ENCODE assay signal across 8 mouse cellular contexts in the genomic region with DNA sequence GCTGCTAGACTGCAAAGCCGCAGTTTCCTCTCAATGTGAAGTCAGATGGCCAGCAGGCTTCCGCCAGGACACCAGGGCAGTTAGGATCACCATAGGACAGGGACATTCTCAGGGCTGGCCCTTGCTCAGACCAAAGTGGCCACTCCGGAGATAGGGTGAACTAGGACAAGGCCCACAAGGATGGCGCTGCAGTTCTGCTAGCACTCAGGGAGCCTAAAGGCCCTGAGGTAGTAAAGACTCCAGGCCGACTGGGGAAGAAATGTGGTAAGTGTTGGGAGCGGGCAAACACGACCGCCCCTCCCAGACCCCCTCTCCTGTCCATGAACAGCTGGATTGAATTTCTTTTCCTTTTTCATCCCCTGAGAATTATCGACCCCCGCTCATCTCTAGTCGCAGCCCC.
DNase-seq lines count a peak whose midpoint lies in the region; ATAC-seq and TF ChIP-seq lines count a peak whose summit lies in the region.

No protein-coding gene starts in this region.

- H3K27me3 ChIP-seq in heart, embryonic 11.5 days (ENCODE audit: control insufficient read depth, insufficient read depth, low read length), result peaks cover 53% of the 10 kb centered on the region
- peaks cover 52% of the 10 kb centered on the region for H3K27me3 ChIP-seq in forebrain, embryonic 13.5 days
- H3K27me3 ChIP-seq in liver, embryonic 16.5 days (ENCODE audit: control insufficient read depth, insufficient read depth, low read depth, low read length), result peaks cover 25% of the 10 kb centered on the region

- no peak overlapping the region; the same call in 1 of the 2 replicates for H3K9ac ChIP-seq in heart, embryonic 11.5 days (ENCODE audit: low read depth, low read length)
- H3K9ac ChIP-seq in ES-E14 (ENCODE audit: insufficient read depth, low read depth, low read length, poor library complexity, severe bottlenecking), result peak overlapping the region; percentile 64
- H3K9ac ChIP-seq in forebrain, embryonic 13.5 days, result peak overlapping the region; percentile 73
- H3K9ac ChIP-seq in liver, embryonic 16.5 days (ENCODE audit: low read depth, low read length), result no peak overlapping the region

- no peaks in the 10 kb centered on the region for H3K4me1 ChIP-seq in heart, embryonic 11.5 days (ENCODE audit: control insufficient read depth, insufficient read depth, low read length)
- 0 out of 4 replicates have a peak, but pooled peaks cover 0 to 1% of the 10 kb centered on the region in 2 experiments for H3K4me1 ChIP-seq in ES-E14 (ENCODE audit: control insufficient read depth in 2 of 2, insufficient read depth in 2 of 2, low read length in 2 of 2, poor library complexity in 1 of 2)
- peaks cover 12% of the 10 kb centered on the region for H3K4me1 ChIP-seq in forebrain, embryonic 13.5 days
- no peaks in the 10 kb centered on the region for H3K4me1 ChIP-seq in liver, embryonic 16.5 days (ENCODE audit: control insufficient read depth, low read depth, low read length)

- WGBS in heart, embryonic 11.5 days (ENCODE audit: insufficient replicate concordance), result 11% methylated on average over 11 of the region's 11 CpGs
- 9% methylated on average over 11 of the region's 11 CpGs for WGBS in forebrain, embryonic 13.5 days
- 13% methylated on average over 11 of the region's 11 CpGs for WGBS in liver, embryonic 16.5 days (ENCODE audit: insufficient replicate concordance)

- no peak overlapping the region for H3K27ac ChIP-seq in heart, embryonic 11.5 days (ENCODE audit: low read depth, low read length)
- H3K27ac ChIP-seq in ES-E14 (ENCODE audit: insufficient read depth, low read depth, low read length, poor library complexity, severe bottlenecking), result no peak overlapping the region
- H3K27ac ChIP-seq in forebrain, embryonic 13.5 days, result no peak overlapping the region
- no peak overlapping the region for H3K27ac ChIP-seq in liver, embryonic 16.5 days (ENCODE audit: low read length)

- peak overlapping the region; percentile 88 for H3K4me2 ChIP-seq in heart, embryonic 11.5 days
- peak overlapping the region; percentile 84 for H3K4me2 ChIP-seq in forebrain, embryonic 13.5 days
- peak overlapping the region; percentile 60 for H3K4me2 ChIP-seq in liver, embryonic 16.5 days (ENCODE audit: low read depth, low read length)

- no peaks in the 10 kb centered on the region for H3K9me3 ChIP-seq in heart, embryonic 11.5 days (replicated peaks; ENCODE audit: control insufficient read depth, low read length)
- H3K9me3 ChIP-seq in ES-E14 (ENCODE audit: control insufficient read depth, insufficient read depth, low read depth, low read length), result no peaks in the 10 kb centered on the region
- H3K9me3 ChIP-seq in forebrain, embryonic 13.5 days (replicated peaks), result no peaks in the 10 kb centered on the region
- H3K9me3 ChIP-seq in liver, embryonic 16.5 days (replicated peaks; ENCODE audit: control insufficient read depth, low read length), result no peaks in the 10 kb centered on the region

- in situ Hi-C loops in ES-E14 (cut with MboI; ENCODE audit: low sequenced_read_pairs in 2 of 2, unreplicated experiment in 2 of 2), result no loop called here

- no peaks in the 10 kb centered on the region for H3K36me3 ChIP-seq in heart, embryonic 11.5 days (ENCODE audit: control insufficient read depth, insufficient read depth, low read length)
- no peaks in the 10 kb centered on the region for H3K36me3 ChIP-seq in ES-E14 (ENCODE audit: control insufficient read depth, insufficient read depth, low read length, poor library complexity, severe bottlenecking)
- H3K36me3 ChIP-seq in forebrain, embryonic 13.5 days (ENCODE audit: poor library complexity, severe bottlenecking), result no peaks in the 10 kb centered on the region
- no peaks in the 10 kb centered on the region for H3K36me3 ChIP-seq in liver, embryonic 16.5 days (ENCODE audit: control insufficient read depth, insufficient read depth)

- peak overlapping the region; percentile 57 for H3K4me3 ChIP-seq in heart, embryonic 11.5 days (ENCODE audit: low read depth, low read length)
- H3K4me3 ChIP-seq in ES-E14 (ENCODE audit: insufficient read depth in 1 of 2, low read depth in 1 of 2, low read length in 2 of 2, poor library complexity in 1 of 2, severe bottlenecking in 1 of 2), result peak overlapping the region; percentile 71 to 77
- peak overlapping the region; percentile 60 for H3K4me3 ChIP-seq in forebrain, embryonic 13.5 days
- H3K4me3 ChIP-seq in liver, embryonic 16.5 days (ENCODE audit: low read depth, low read length), result no peak overlapping the region

- no peak for ATAC-seq in heart, embryonic 11.5 days (replicated peaks; ENCODE audit: insufficient number of reproducible peaks, low FRiP score, low TSS enrichment)
- 0 out of 2 replicates have a peak, but pooled peaks have one; percentile 36 for ATAC-seq in forebrain, embryonic 13.5 days
- no peak for ATAC-seq in liver, embryonic 16.5 days (ENCODE audit: low read depth)

- DNase-seq in heart, adult 18-20 months, result no peak
- DNase-seq in ES-E14 (ENCODE audit: low read depth, low spot score), result no peak
- DNase-seq in spleen, postnatal 14 days (ENCODE audit: low spot score in 2 of 2), result no peak
- no peak for DNase-seq in spleen, postnatal 4 days (ENCODE audit: low spot score in 2 of 2)
- DNase-seq in lung, adult 18-20 months, result no peak

TF ChIP-seq in ES-E14, 5 proteins besides CTCF, POLR2A, EP300 and RAD21:
- TF ChIP-seq ZC3H11A (IDR thresholded peaks at IDR 0.05; ENCODE audit: borderline replicate concordance, low read depth, low read length), result no peak
- TF ChIP-seq HCFC1 (IDR thresholded peaks at IDR 0.05; ENCODE audit: borderline replicate concordance, insufficient read depth, low read length), result no peak
- no peak for TF ChIP-seq MAFK (IDR thresholded peaks at IDR 0.05; ENCODE audit: insufficient read depth, low read depth, low read length)
- TF ChIP-seq ZNF384 (IDR thresholded peaks at IDR 0.05; ENCODE audit: low read depth, low read length), result no peak
- no peak for TF ChIP-seq CHD2 (IDR thresholded peaks at IDR 0.05; ENCODE audit: low read depth, low read length)

Comparison
In these comparisons a context has a peak if more than half of its experiments do, and no peak if none do; other contexts are left out.
1. H3K9ac ChIP-seq: peak in ES-E14 (single experiment) and forebrain, embryonic 13.5 days (single experiment); none in heart, embryonic 11.5 days (single experiment) and liver, embryonic 16.5 days (single experiment).
2. Peak in every context shown above with its lines, with median percentiles within 50 percentile points of each other: H3K4me2 ChIP-seq.